Mouse (Mus musculus) megakaryocyte, embryonic 14.5 days (primary cell): ENCODE results near the gene 5330417C22Rik.

Experiments used
- FLI1 ChIP-seq: IDR thresholded peaks from 2 replicates; pipeline ENCODE4 v1.6.1; 2012; ENCODE audit warnings: low read length, inconsistent platforms, mixed read lengths
- GATA1 ChIP-seq: IDR thresholded peaks from 3 replicates; pipeline ENCODE4 v1.6.1; 2012; ENCODE audit warnings: mixed read lengths, low read length, inconsistent platforms, borderline replicate concordance

- TF ChIP-seq GATA1 = no peak
- TF ChIP-seq FLI1 = no peak
Observed at GRCm38 (mm10) chr3:108562777-108563271, 26.5 kb upstream of the 5330417C22Rik start.
